In genomic region chr1:55997074-55997473, GRCm38 (mm10) we compare ENCODE assay signal across 25 mouse cellular contexts.
"Had no signal": no experiment of that assay in that cellular context is flagged by ENCODE, and none has a peak within 500 bp of the region (broad histone marks: within the 10 kb centered on the region; RNA-seq: fewer than 3 reads in every experiment).

No protein-coding gene starts in this region.

- H3K4me3 ChIP-seq: layer of hippocampus, adult 2 months; left cerebral cortex, adult 2 months; liver, embryonic 12.5 days; liver, embryonic 15.5 days; lung, embryonic 15.5 days; megakaryocyte, embryonic 14.5 days; midbrain, embryonic 10.5 days; midbrain, embryonic 13.5 days; myocyte; neural tube, embryonic 13.5 days had no signal

- ATAC-seq: liver, embryonic 12.5 days; midbrain, embryonic 13.5 days; midbrain, embryonic 16.5 days had no signal

- H3K4me1 ChIP-seq: liver, embryonic 12.5 days; liver, embryonic 15.5 days; lung, embryonic 15.5 days; megakaryocyte, embryonic 14.5 days; midbrain, embryonic 10.5 days; midbrain, embryonic 13.5 days; neural tube, embryonic 13.5 days had no signal

- H3K9ac ChIP-seq: liver, embryonic 12.5 days; liver, embryonic 15.5 days; lung, embryonic 15.5 days; midbrain, embryonic 13.5 days; neural tube, embryonic 13.5 days had no signal

- H3K27me3 ChIP-seq: liver, embryonic 12.5 days; liver, embryonic 15.5 days; lung, embryonic 15.5 days; megakaryocyte, embryonic 14.5 days; midbrain, embryonic 13.5 days; neural tube, embryonic 13.5 days had no signal

- DNase-seq: kidney, adult 2 months; kidney, postnatal 25 days; layer of hippocampus, adult 9-11 months; liver; lung, adult 18-20 months; lung, postnatal 10 days; lung, postnatal 36 days; retina, postnatal 1 day; right cerebral cortex, postnatal 25 days; spleen, adult 18-20 months; thymus, adult 2 months; thymus, postnatal 14 days; thymus, postnatal 4 days had no signal

- H3K9me3 ChIP-seq: liver, embryonic 12.5 days; liver, embryonic 15.5 days; lung, embryonic 15.5 days; megakaryocyte, embryonic 14.5 days; midbrain, embryonic 10.5 days; midbrain, embryonic 13.5 days; neural tube, embryonic 13.5 days had no signal

- H3K27ac ChIP-seq: kidney, postnatal 0 days; layer of hippocampus, adult 2 months; left cerebral cortex, adult 2 months; liver, embryonic 12.5 days; liver, embryonic 15.5 days; lung, embryonic 15.5 days; midbrain, embryonic 10.5 days; midbrain, embryonic 13.5 days; neural tube, embryonic 13.5 days had no signal

- H3K4me2 ChIP-seq: liver, embryonic 12.5 days; liver, embryonic 15.5 days; lung, embryonic 15.5 days; midbrain, embryonic 13.5 days; neural tube, embryonic 13.5 days had no signal

- H3K36me3 ChIP-seq: liver, embryonic 12.5 days; liver, embryonic 15.5 days; lung, embryonic 15.5 days; midbrain, embryonic 10.5 days; midbrain, embryonic 13.5 days; neural tube, embryonic 13.5 days had no signal
